ENCODE assay signal across 10 mouse cellular contexts in genomic region chr11:100898441-100899199, GRCm38 (mm10). TPM values are rescaled to one million over a fixed set of nuclear protein-coding genes. Genes with fewer than 3 reads are reported as not detected.
DNase-seq lines count a peak whose midpoint lies in the region; ATAC-seq lines count a peak whose summit lies in the region.
"Had no signal": no experiment of that assay in that cellular context is flagged by ENCODE, and none has a peak within 500 bp of the region (broad histone marks: within the 10 kb centered on the region; RNA-seq: fewer than 3 reads in every experiment).

No protein-coding gene starts in this region.

- DNase-seq in midbrain, embryonic 11.5 days (ENCODE audit: low spot score, missing footprints) = peak; percentile 81
- no peak for DNase-seq in forebrain, embryonic 10.5 days (ENCODE audit: extremely low spot score, low spot score)
- DNase-seq in layer of hippocampus, postnatal 10 days (ENCODE audit: low spot score in 2 of 2) = no peak
- no peak for DNase-seq in heart, postnatal 10 days
- DNase-seq: heart, postnatal 4 days; retina, postnatal 1 day had no signal

- no peaks in the 10 kb centered on the region for H3K9me3 ChIP-seq in midbrain, embryonic 11.5 days (ENCODE audit: control insufficient read depth, low read length)
- H3K9me3 ChIP-seq in midbrain, embryonic 13.5 days = no peaks in the 10 kb centered on the region
- H3K9me3 ChIP-seq in forebrain, embryonic 10.5 days = peaks cover 4% of the 10 kb centered on the region
- H3K9me3 ChIP-seq in hindbrain, embryonic 13.5 days = peaks cover 5% of the 10 kb centered on the region; the same call in 1 of the 2 replicates
- no peaks in the 10 kb centered on the region for H3K9me3 ChIP-seq in neural tube, embryonic 14.5 days (ENCODE audit: control insufficient read depth, low read length)
- H3K9me3 ChIP-seq: liver, embryonic 15.5 days had no signal

- no peak overlapping the region for H3K4me2 ChIP-seq in midbrain, embryonic 11.5 days
- no peak overlapping the region for H3K4me2 ChIP-seq in midbrain, embryonic 13.5 days (replicated peaks)
- H3K4me2 ChIP-seq in hindbrain, embryonic 13.5 days = no peak overlapping the region
- H3K4me2 ChIP-seq in neural tube, embryonic 14.5 days (ENCODE audit: low read depth, low read length) = no peak overlapping the region
- H3K4me2 ChIP-seq: liver, embryonic 15.5 days had no signal

- H3K4me1 ChIP-seq in midbrain, embryonic 11.5 days (ENCODE audit: control insufficient read depth, insufficient read depth, low read length) = peaks cover 7% of the 10 kb centered on the region; the same call in 1 of the 2 replicates
- H3K4me1 ChIP-seq in midbrain, embryonic 13.5 days (replicated peaks) = peaks cover 10% of the 10 kb centered on the region
- peaks cover 17% of the 10 kb centered on the region for H3K4me1 ChIP-seq in forebrain, embryonic 10.5 days
- H3K4me1 ChIP-seq in hindbrain, embryonic 13.5 days (replicated peaks) = peaks cover 15% of the 10 kb centered on the region
- no peaks in the 10 kb centered on the region; the same call in 1 of the 2 replicates for H3K4me1 ChIP-seq in neural tube, embryonic 14.5 days (ENCODE audit: control insufficient read depth, insufficient read depth, low read length)

- ATAC-seq in midbrain, embryonic 11.5 days (ENCODE audit: low FRiP score) = no peak
- no peak for ATAC-seq in midbrain, embryonic 13.5 days
- no peak for ATAC-seq in hindbrain, embryonic 13.5 days (ENCODE audit: low FRiP score)
- 0 out of 2 replicates have a peak, but pooled peaks have one; percentile 14 for ATAC-seq in neural tube, embryonic 14.5 days (ENCODE audit: low read depth)

- H3K9ac ChIP-seq in midbrain, embryonic 11.5 days (ENCODE audit: low read length) = peak overlapping the region; percentile 24; the same call in 1 of the 2 replicates
- no peak overlapping the region for H3K9ac ChIP-seq in midbrain, embryonic 13.5 days (replicated peaks)
- H3K9ac ChIP-seq in hindbrain, embryonic 13.5 days = no peak overlapping the region
- H3K9ac ChIP-seq in neural tube, embryonic 14.5 days (replicated peaks; ENCODE audit: low read depth, low read length) = no peak overlapping the region
- H3K9ac ChIP-seq: liver, embryonic 15.5 days had no signal

- H3K27ac ChIP-seq in midbrain, embryonic 11.5 days (ENCODE audit: low read depth, low read length) = no peak overlapping the region
- H3K27ac ChIP-seq in midbrain, embryonic 13.5 days = no peak overlapping the region
- peak overlapping the region; percentile 26; the same call in 1 of the 2 replicates for H3K27ac ChIP-seq in forebrain, embryonic 10.5 days
- peak overlapping the region; percentile 50 for H3K27ac ChIP-seq in hindbrain, embryonic 13.5 days
- peak overlapping the region; percentile 23 for H3K27ac ChIP-seq in neural tube, embryonic 14.5 days (ENCODE audit: low read depth, low read length)
- H3K27ac ChIP-seq: liver, embryonic 15.5 days had no signal

- WGBS in midbrain, embryonic 11.5 days = 68% methylated on average over 16 of the region's 16 CpGs
- WGBS in midbrain, embryonic 13.5 days = 53% methylated on average over 16 of the region's 16 CpGs
- WGBS in forebrain, embryonic 10.5 days = 74% methylated on average over 16 of the region's 16 CpGs
- WGBS in hindbrain, embryonic 13.5 days = 62% methylated on average over 16 of the region's 16 CpGs
- WGBS in neural tube, embryonic 14.5 days = 45% methylated on average over 16 of the region's 16 CpGs

- H3K27me3 ChIP-seq in midbrain, embryonic 11.5 days (ENCODE audit: control insufficient read depth, insufficient read depth, low read length) = no peaks in the 10 kb centered on the region
- H3K27me3 ChIP-seq in midbrain, embryonic 13.5 days = no peaks in the 10 kb centered on the region
- H3K27me3 ChIP-seq in forebrain, embryonic 10.5 days (ENCODE audit: poor library complexity, severe bottlenecking) = no peaks in the 10 kb centered on the region
- H3K27me3 ChIP-seq in hindbrain, embryonic 13.5 days = no peaks in the 10 kb centered on the region
- H3K27me3 ChIP-seq in neural tube, embryonic 14.5 days (ENCODE audit: control insufficient read depth, insufficient read depth, low read length) = no peaks in the 10 kb centered on the region
- H3K27me3 ChIP-seq: liver, embryonic 15.5 days had no signal

- H3K4me3 ChIP-seq in midbrain, embryonic 11.5 days (ENCODE audit: low read depth, low read length) = no peak overlapping the region
- no peak overlapping the region for H3K4me3 ChIP-seq in midbrain, embryonic 13.5 days (replicated peaks)
- H3K4me3 ChIP-seq in forebrain, embryonic 10.5 days = no peak overlapping the region
- H3K4me3 ChIP-seq in hindbrain, embryonic 13.5 days = no peak overlapping the region
- no peak overlapping the region for H3K4me3 ChIP-seq in neural tube, embryonic 14.5 days (ENCODE audit: low read depth, low read length)
- H3K4me3 ChIP-seq: liver, embryonic 15.5 days had no signal

- H3K36me3 ChIP-seq in midbrain, embryonic 11.5 days (ENCODE audit: control insufficient read depth, insufficient read depth, low read length) = peaks cover 4% of the 10 kb centered on the region; the same call in 1 of the 2 replicates
- peaks cover 34% of the 10 kb centered on the region for H3K36me3 ChIP-seq in midbrain, embryonic 13.5 days
- H3K36me3 ChIP-seq in forebrain, embryonic 10.5 days (replicated peaks) = peaks cover 19% of the 10 kb centered on the region
- H3K36me3 ChIP-seq in hindbrain, embryonic 13.5 days = peaks cover 52% of the 10 kb centered on the region
- peaks cover 24% of the 10 kb centered on the region for H3K36me3 ChIP-seq in neural tube, embryonic 14.5 days (ENCODE audit: control insufficient read depth, insufficient read depth, low read length)

- intact Hi-C loops in heart, postnatal 10 days (cut with DNase I) = loop anchor here (10.0 kb wide), 1 partner anchor 276 kb away; the partner anchor contains the start of genes Ccr10, Cntnap1 and Plekhh3

RNA-seq across cellular contexts. Expression of gene Stat5a, which starts 39.5 kb away (rescaled TPM):
- 0.97 and 1.4 TPM in 2 replicates for polyA plus RNA-seq in midbrain, embryonic 11.5 days (2014; fragmentation: Nextera tagmentation; extraction: Ambion mirVana)
- 1.3 and 1.7 TPM in 2 replicates for polyA plus RNA-seq in midbrain, embryonic 13.5 days (2015; fragmentation: Nextera tagmentation; extraction: Ambion mirVana)
- polyA plus RNA-seq in forebrain, embryonic 10.5 days (2016; fragmentation: Nextera tagmentation; extraction: Ambion mirVana) = 1.7 TPM in 2 replicates
- 2.1 and 2.3 TPM in 2 replicates for polyA plus RNA-seq in hindbrain, embryonic 13.5 days (2015; fragmentation: Nextera tagmentation; extraction: Ambion mirVana)
- polyA plus RNA-seq in neural tube, embryonic 14.5 days (2014; fragmentation: Nextera tagmentation; extraction: Ambion mirVana) = 1.3 and 1.8 TPM in 2 replicates
- total RNA-seq in layer of hippocampus, postnatal 10 days (2021) = 1 to 10 TPM; 2.4 to 3.9 TPM
- total RNA-seq in heart, postnatal 10 days (2021) = 10 to 100 TPM; 22.9 to 26.9 TPM

RNA-seq across cellular contexts. Expression of gene Stat3, which starts 40.7 kb away (rescaled TPM):
- 22.8 and 24.0 TPM in 2 replicates for polyA plus RNA-seq in midbrain, embryonic 11.5 days (2014; fragmentation: Nextera tagmentation; extraction: Ambion mirVana)
- polyA plus RNA-seq in midbrain, embryonic 13.5 days (2015; fragmentation: Nextera tagmentation; extraction: Ambion mirVana) = 28.7 and 34.3 TPM in 2 replicates
- 15.0 and 15.6 TPM in 2 replicates for polyA plus RNA-seq in forebrain, embryonic 10.5 days (2016; fragmentation: Nextera tagmentation; extraction: Ambion mirVana)
- polyA plus RNA-seq in hindbrain, embryonic 13.5 days (2015; fragmentation: Nextera tagmentation; extraction: Ambion mirVana) = 51.5 and 53.3 TPM in 2 replicates
- polyA plus RNA-seq in neural tube, embryonic 14.5 days (2014; fragmentation: Nextera tagmentation; extraction: Ambion mirVana) = 45.6 and 77.7 TPM in 2 replicates
- total RNA-seq in layer of hippocampus, postnatal 10 days (2021) = 10 to 100 TPM; 35.9 to 39.0 TPM
- 100 to 1,000 TPM; 110 to 117 TPM for total RNA-seq in heart, postnatal 10 days (2021)

RNA-seq across cellular contexts. Expression of gene Stat5b, which starts 48.1 kb away (rescaled TPM):
- polyA plus RNA-seq in midbrain, embryonic 11.5 days (2014; fragmentation: Nextera tagmentation; extraction: Ambion mirVana) = 14.6 and 17.3 TPM in 2 replicates
- polyA plus RNA-seq in midbrain, embryonic 13.5 days (2015; fragmentation: Nextera tagmentation; extraction: Ambion mirVana) = 14.0 and 14.5 TPM in 2 replicates
- polyA plus RNA-seq in forebrain, embryonic 10.5 days (2016; fragmentation: Nextera tagmentation; extraction: Ambion mirVana) = 14.9 and 16.2 TPM in 2 replicates
- 14.1 and 15.7 TPM in 2 replicates for polyA plus RNA-seq in hindbrain, embryonic 13.5 days (2015; fragmentation: Nextera tagmentation; extraction: Ambion mirVana)
- polyA plus RNA-seq in neural tube, embryonic 14.5 days (2014; fragmentation: Nextera tagmentation; extraction: Ambion mirVana) = 17.3 and 19.7 TPM in 2 replicates
- 10 to 100 TPM; 12.2 to 13.0 TPM for total RNA-seq in layer of hippocampus, postnatal 10 days (2021)
- total RNA-seq in heart, postnatal 10 days (2021) = 10 to 100 TPM; 52.1 to 58.6 TPM

Comparison
In these comparisons a context has a peak if more than half of its experiments do, and no peak if none do; other contexts are left out.
1. H3K27ac ChIP-seq: peak in forebrain, embryonic 10.5 days (single experiment), hindbrain, embryonic 13.5 days (single experiment) and neural tube, embryonic 14.5 days (single experiment); none in midbrain, embryonic 11.5 days (single experiment) and midbrain, embryonic 13.5 days (single experiment).